ENCODE assay signal across 25 mouse cellular contexts in genomic region chr1:181462051-181462905, GRCm38 (mm10). TPM values are rescaled to one million over a fixed set of nuclear protein-coding genes. Genes with fewer than 3 reads are reported as not detected.
DNase-seq lines count a peak whose midpoint lies in the region; ATAC-seq lines count a peak whose summit lies in the region.
"Had no signal": no experiment of that assay in that cellular context is flagged by ENCODE, and none has a peak within 500 bp of the region (broad histone marks: within the 10 kb centered on the region; RNA-seq: fewer than 3 reads in every experiment).

No protein-coding gene starts in this region.

- H3K4me3 ChIP-seq in kidney, embryonic 15.5 days (replicated peaks) = no peak overlapping the region
- H3K4me3 ChIP-seq: forebrain, embryonic 10.5 days; midbrain, embryonic 10.5 days; myocyte had no signal

- no peaks in the 10 kb centered on the region for H3K27me3 ChIP-seq in kidney, embryonic 15.5 days

- no peaks in the 10 kb centered on the region for H3K9me3 ChIP-seq in kidney, embryonic 15.5 days (replicated peaks)
- H3K9me3 ChIP-seq: forebrain, embryonic 10.5 days; midbrain, embryonic 10.5 days had no signal

- WGBS in kidney, embryonic 15.5 days = 38% methylated on average over 8 of the region's 8 CpGs

- DNase-seq in adrenal gland, adult (ENCODE audit: inconsistent age in 2 of 2, low spot score in 1 of 2) = peak; percentile 17 to 84
- DNase-seq in adrenal gland, postnatal 25 days = no peak
- no peak for DNase-seq in kidney, postnatal 36 days
- peak; percentile 6 for DNase-seq in thymus, postnatal 14 days
- DNase-seq in thymus, postnatal 4 days = no peak
- no peak for DNase-seq in urinary bladder, postnatal 10 days (ENCODE audit: low spot score)
- DNase-seq: cerebellum, adult 8-10 months; gastrocnemius, postnatal 10 days; kidney, postnatal 4 days had no signal

- H3K36me3 ChIP-seq in kidney, embryonic 15.5 days = no peaks in the 10 kb centered on the region
- H3K36me3 ChIP-seq: forebrain, embryonic 10.5 days; midbrain, embryonic 10.5 days had no signal

- ATAC-seq in kidney, embryonic 15.5 days (replicated peaks; ENCODE audit: low FRiP score) = peak; percentile 79
- ATAC-seq: activated CD4-positive, CD25-positive, alpha-beta regulatory T cell, adult 4 months; forebrain, embryonic 16.5 days; intestine, postnatal 0 days; midbrain, embryonic 16.5 days had no signal

- no peak overlapping the region for H3K9ac ChIP-seq in kidney, embryonic 15.5 days

- peaks cover 19% of the 10 kb centered on the region; the same call in 1 of the 2 replicates for H3K4me1 ChIP-seq in kidney, embryonic 15.5 days

- no peak overlapping the region for H3K4me2 ChIP-seq in kidney, embryonic 15.5 days
- H3K4me2 ChIP-seq: heart, embryonic 11.5 days had no signal

- no peak overlapping the region for H3K27ac ChIP-seq in kidney, embryonic 15.5 days
- H3K27ac ChIP-seq: forebrain, embryonic 10.5 days; macrophage; midbrain, embryonic 10.5 days had no signal

RNA-seq across cellular contexts. Expression of gene Ccdc121, which starts 49.0 kb away (rescaled TPM):
- not detected in 2 replicates for total RNA-seq in adrenal gland, postnatal 25 days (2021)
- polyA plus RNA-seq in kidney, embryonic 15.5 days (2015; fragmentation: Nextera tagmentation; extraction: Ambion mirVana) = 0.08 and 0.32 TPM in 2 replicates
- total RNA-seq: gastrocnemius, postnatal 10 days; granulocyte monocyte progenitor cell, adult 5-6 weeks; heart, postnatal 10 days; liver, adult 2 months had no signal
- polyA plus RNA-seq: activated CD4-positive, CD25-positive, alpha-beta regulatory T cell, adult 4 months; forebrain, embryonic 10.5 days; forebrain, embryonic 16.5 days; hindbrain, embryonic 11.5 days; intestine, postnatal 0 days; liver, adult 2 months; liver, embryonic 16.5 days; macrophage; myocyte; neural tube, embryonic 14.5 days had no signal

Comparison
In these comparisons a context has a peak if more than half of its experiments do, and no peak if none do; other contexts are left out.
1. DNase-seq: peak in adrenal gland, adult (2 of 2) and thymus, postnatal 14 days (single experiment); none in adrenal gland, postnatal 25 days (single experiment), kidney, postnatal 36 days (0 of 2), thymus, postnatal 4 days (single experiment) and urinary bladder, postnatal 10 days (single experiment).